Mouse (Mus musculus) G1E-ER4 (cell line): ENCODE measurements around the gene Slc35d1. TPM values are rescaled to one million over a fixed set of nuclear protein-coding genes. Genes with fewer than 3 reads are reported as not detected.

Source experiments
- GATA1 ChIP-seq: IDR thresholded peaks from one replicate; pipeline ENCODE4 v1.8.0; 2012; ENCODE audit warnings: low read length, inconsistent platforms
- polyA plus RNA-seq: library from polyadenylated mRNA; stranded (reverse); fragments of >175 nt; gene quantifications from 2 replicates; pipeline ENCODE4 v1.2.3, GENCODE M21; 2012

The Slc35d1 gene
- 1.9 and 2.0 TPM in 2 replicates for polyA plus RNA-seq

- no peak for TF ChIP-seq GATA1
Measured at GRCm38 (mm10) chr4:103214925-103215820, at the start of gene Slc35d1. Slc35d1 (minus strand) TSS chr4:103215164.

GRCm38 (mm10) chr4:103263812-103264396 lies 48.9 kb upstream of the Slc35d1 start:
- no peak for TF ChIP-seq GATA1

- no peak for TF ChIP-seq GATA1
Measured at GRCm38 (mm10) chr4:103263378-103263777, 48.4 kb upstream of the Slc35d1 start.

- no peak for TF ChIP-seq GATA1
Measured at GRCm38 (mm10) chr4:103258817-103259216, 43.9 kb upstream of the Slc35d1 start.

GRCm38 (mm10) chr4:103253846-103254245 lies 38.9 kb upstream of the Slc35d1 start:
- no peak for TF ChIP-seq GATA1

- TF ChIP-seq GATA1: no peak
Measured at GRCm38 (mm10) chr4:103249436-103250085, 34.6 kb upstream of the Slc35d1 start.

GRCm38 (mm10) chr4:103247813-103248212 lies 32.8 kb upstream of the Slc35d1 start:
- no peak for TF ChIP-seq GATA1

- TF ChIP-seq GATA1: no peak
Measured at GRCm38 (mm10) chr4:103247249-103247648, 32.3 kb upstream of the Slc35d1 start.

GRCm38 (mm10) chr4:103232156-103232555 lies 17.2 kb upstream of the Slc35d1 start:
- TF ChIP-seq GATA1: no peak

GRCm38 (mm10) chr4:103222854-103223253 lies 7.9 kb upstream of the Slc35d1 start:
- TF ChIP-seq GATA1: no peak

- no peak for TF ChIP-seq GATA1
Measured at GRCm38 (mm10) chr4:103221789-103222188, 6.8 kb upstream of the Slc35d1 start.

GRCm38 (mm10) chr4:103219011-103219410 lies 4.0 kb upstream of the Slc35d1 start:
- no peak for TF ChIP-seq GATA1

GRCm38 (mm10) chr4:103216046-103216445 lies 1.1 kb upstream of the Slc35d1 start:
- no peak for TF ChIP-seq GATA1

GRCm38 (mm10) chr4:103214498-103214924 lies 453 bp downstream of the Slc35d1 start:
- no peak for TF ChIP-seq GATA1

GRCm38 (mm10) chr4:103213859-103214497 lies 986 bp downstream of the Slc35d1 start:
- TF ChIP-seq GATA1: no peak

- no peak for TF ChIP-seq GATA1
Measured at GRCm38 (mm10) chr4:103208553-103208952, 6.4 kb downstream of the Slc35d1 start.
